Mouse (Mus musculus) heart, embryonic 16.5 days (tissue): ENCODE results near the gene 2610301B20Rik. TPM values are rescaled to one million over a fixed set of nuclear protein-coding genes. Genes with fewer than 3 reads are reported as not detected.

Source experiments
- ATAC-seq: fragments of 200-750 bp; cut with Nextera tagmentation; replicated peaks from 2 replicates; pipeline ENCODE4 v1.8.0; 2017; ENCODE audit warnings: moderate number of reproducible peaks; ENCODE audit not compliant: insufficient read depth, low FRiP score; ENCODE audit errors: extremely low read depth
- H3K27ac ChIP-seq: fragments of 300-500 bp; sonication (generic); 2 replicates; pipeline ENCODE4 v1.5.1; 2014; ENCODE audit warnings: mild to moderate bottlenecking, low read length, control low read depth, moderate library complexity
- H3K27me3 ChIP-seq: fragments of 300-500 bp; sonication (generic); 2 replicates; pipeline ENCODE4 v1.6.1; 2014; ENCODE audit warnings: low read length, mixed read lengths; ENCODE audit not compliant: control insufficient read depth, insufficient read depth
- H3K36me3 ChIP-seq: fragments of 300-500 bp; sonication (generic); 2 replicates; pipeline ENCODE4 v1.6.1; 2014; ENCODE audit not compliant: control insufficient read depth, insufficient read depth
- H3K4me1 ChIP-seq: fragments of 300-500 bp; sonication (generic); 2 replicates; pipeline ENCODE4 v1.6.1; 2014; ENCODE audit warnings: low read length, mixed read lengths; ENCODE audit not compliant: control insufficient read depth, insufficient read depth
- H3K4me2 ChIP-seq: fragments of 300-500 bp; sonication (generic); 2 replicates; pipeline ENCODE4 v1.6.1; 2014; ENCODE audit warnings: low read depth, mild to moderate bottlenecking, control low read depth, low read length
- H3K4me3 ChIP-seq: fragments of 300-500 bp; sonication (generic); 2 replicates; pipeline ENCODE4 v1.5.1; 2014; ENCODE audit warnings: mild to moderate bottlenecking, control low read depth, low read length
- H3K9ac ChIP-seq: fragments of 300-500 bp; sonication (generic); 2 replicates; pipeline ENCODE4 v1.6.1; 2014; ENCODE audit warnings: low read length, control low read depth
- H3K9me3 ChIP-seq: fragments of 300-500 bp; sonication (generic); replicated peaks from 2 replicates; pipeline ENCODE4 v1.6.1; 2016; ENCODE audit warnings: low read length; ENCODE audit not compliant: control insufficient read depth
- WGBS: fragments of 180-500 bp; shearing (Covaris S2); extraction: QIAGEN DNeasy Blood & Tissue Kit; methylation state at CpG from one replicate; pipeline ENCODE4 v1.1.7; 2014; 5-methylcytosine and 5-hydroxymethylcytosine counted together
- polyA plus RNA-seq: library from polyadenylated mRNA; unstranded; fragments of >200 nt; fragmentation: Nextera tagmentation; extraction: Ambion mirVana; gene quantifications from 2 replicates; pipeline ENCODE4 v1.2.1, GENCODE M21; 2015

2610301B20Rik gene
- polyA plus RNA-seq, result 22.1 and 25.2 TPM in 2 replicates

DNA sequence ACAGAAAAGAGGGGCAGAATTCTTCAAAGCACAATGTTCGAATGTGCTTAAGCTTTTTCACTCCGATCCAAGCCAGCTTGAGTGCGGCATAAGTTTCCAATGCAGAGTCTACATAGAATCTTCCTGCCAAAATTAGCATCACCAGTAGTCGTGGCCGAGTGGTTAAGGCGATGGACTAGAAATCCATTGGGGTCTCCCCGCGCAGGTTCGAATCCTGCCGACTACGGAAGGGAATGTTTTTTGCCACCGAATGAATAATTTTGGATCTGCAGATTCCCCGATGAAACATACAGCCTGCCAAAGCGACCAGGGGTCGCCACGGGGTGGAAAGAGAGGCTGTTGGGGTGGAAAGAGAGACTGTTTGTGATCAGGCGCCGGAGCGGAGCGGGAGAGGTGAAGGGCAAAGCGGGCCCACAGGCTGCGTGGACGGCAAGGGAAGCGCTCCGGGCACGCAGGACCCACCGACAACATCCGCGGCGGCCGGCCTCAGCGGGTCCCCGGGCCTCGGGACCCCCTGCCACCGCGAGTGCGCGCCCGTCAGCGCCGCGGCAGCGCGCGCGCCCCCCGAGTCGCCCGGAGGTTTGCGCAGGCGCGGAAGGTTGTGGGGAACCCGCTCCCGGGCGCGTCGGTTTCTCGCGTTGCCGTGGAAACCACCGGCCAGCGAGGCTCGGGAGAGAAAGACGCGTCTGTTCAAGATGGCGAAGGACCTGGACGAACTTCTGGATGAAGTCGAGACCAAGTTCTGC is at the start of gene 2610301B20Rik:
Gene 2610301B20Rik, plus strand, starts transcription at position 579 of the 746 bp plus-strand sequence.
- Histone ChIP-seq H3K36me3 (no peaks in the 10 kb centered on the region), H3K27me3 (no peaks in the 10 kb centered on the region), H3K4me3 (peak within 1 kb of the TSS; percentile 91), H3K4me2 (peak within 1 kb of the TSS; percentile 79), H3K9ac (peak within 1 kb of the TSS; percentile 92), H3K4me1 (peaks cover 9% of the 10 kb centered on the region), H3K9me3 (no peaks in the 10 kb centered on the region), H3K27ac (peak within 1 kb of the TSS; percentile 98)
- WGBS, result under 1% methylated on average over 68 of the region's 68 CpGs
- ATAC-seq, result peak; percentile 88

DNA sequence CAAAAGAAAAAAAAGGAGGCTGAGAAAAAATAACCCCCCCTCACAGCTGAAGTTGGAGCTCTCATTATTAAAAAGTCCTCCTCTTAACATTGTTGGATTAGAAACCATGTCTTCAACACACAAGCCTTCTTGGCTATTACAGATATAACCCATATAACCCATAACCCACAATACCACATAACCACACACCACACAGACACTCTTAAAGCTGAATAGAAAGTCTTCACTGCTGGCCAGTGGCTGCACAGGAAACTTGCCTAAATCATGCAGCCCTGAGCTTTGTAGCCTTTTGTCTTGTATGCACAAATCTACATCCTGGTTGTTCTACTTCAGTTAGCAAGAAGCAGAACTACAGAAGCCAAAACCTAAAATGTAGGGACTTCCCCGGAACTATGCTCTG is 41.0 kb upstream of the 2610301B20Rik start:
- Histone ChIP-seq H3K27me3 (no peaks in the 10 kb centered on the region), H3K9me3 (no peaks in the 10 kb centered on the region), H3K9ac (no peak overlapping the region), H3K4me1 (no peaks in the 10 kb centered on the region), H3K36me3 (no peaks in the 10 kb centered on the region), H3K4me3 (no peak overlapping the region), H3K4me2 (no peak overlapping the region), H3K27ac (no peak overlapping the region)
- ATAC-seq, result no peak
- WGBS, result 92% methylated on average over 1 of the region's 1 CpGs

GRCm38 (mm10) chr4:10835252-10836051 is 38.8 kb upstream of the 2610301B20Rik start:
- 71% methylated on average over 6 of the region's 6 CpGs for WGBS
- no peak for ATAC-seq
- no peaks in the 10 kb centered on the region for H3K27me3 ChIP-seq
- no peak overlapping the region for H3K27ac ChIP-seq
- H3K36me3 ChIP-seq, result no peaks in the 10 kb centered on the region
- H3K9me3 ChIP-seq, result no peaks in the 10 kb centered on the region
- H3K4me3 ChIP-seq, result no peak overlapping the region
- no peaks in the 10 kb centered on the region for H3K4me1 ChIP-seq
- H3K9ac ChIP-seq, result no peak overlapping the region
- no peak overlapping the region for H3K4me2 ChIP-seq

GRCm38 (mm10) chr4:10845848-10846247 is 28.4 kb upstream of the 2610301B20Rik start:
- Histone ChIP-seq H3K9me3 (no peaks in the 10 kb centered on the region), H3K36me3 (no peaks in the 10 kb centered on the region), H3K4me1 (no peaks in the 10 kb centered on the region), H3K27ac (no peak overlapping the region), H3K27me3 (no peaks in the 10 kb centered on the region), H3K4me3 (no peak overlapping the region), H3K9ac (no peak overlapping the region), H3K4me2 (no peak overlapping the region)
- no peak for ATAC-seq
- 75% methylated on average over 7 of the region's 7 CpGs for WGBS

DNA sequence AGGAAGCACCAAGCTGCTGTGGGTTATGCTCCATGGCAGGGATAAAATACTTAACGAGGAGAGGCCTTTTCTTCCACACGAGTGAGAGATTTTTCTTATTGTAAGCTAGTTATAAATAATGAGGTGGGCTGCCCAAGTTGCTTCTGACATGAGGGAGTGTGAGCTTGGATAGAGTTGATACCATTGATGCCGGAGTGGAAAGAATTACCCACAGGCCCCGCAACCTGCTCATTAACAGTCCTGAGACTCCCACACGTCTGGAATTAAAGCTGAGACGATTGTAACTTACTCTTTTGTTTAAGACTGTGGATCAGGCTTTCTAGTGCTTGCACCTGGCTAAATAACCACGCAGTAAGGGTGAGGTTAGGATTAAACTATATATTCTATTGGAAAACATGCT is 24.5 kb upstream of the 2610301B20Rik start:
- no peaks in the 10 kb centered on the region for H3K9me3 ChIP-seq
- no peaks in the 10 kb centered on the region for H3K36me3 ChIP-seq
- H3K4me3 ChIP-seq, result no peak overlapping the region
- H3K27me3 ChIP-seq, result no peaks in the 10 kb centered on the region
- no peak overlapping the region for H3K27ac ChIP-seq
- no peak overlapping the region for H3K9ac ChIP-seq
- no peaks in the 10 kb centered on the region; the same call in 1 of the 2 replicates for H3K4me1 ChIP-seq
- ATAC-seq, result no peak
- H3K4me2 ChIP-seq, result no peak overlapping the region
- WGBS, result 64% methylated on average over 7 of the region's 7 CpGs

GRCm38 (mm10) chr4:10851013-10851412 is 23.3 kb upstream of the 2610301B20Rik start:
- no peaks in the 10 kb centered on the region for H3K36me3 ChIP-seq
- no peak overlapping the region for H3K4me2 ChIP-seq
- H3K9me3 ChIP-seq, result no peaks in the 10 kb centered on the region
- WGBS, result 67% methylated on average over 5 of the region's 5 CpGs
- no peaks in the 10 kb centered on the region for H3K27me3 ChIP-seq
- H3K4me1 ChIP-seq, result no peaks in the 10 kb centered on the region; the same call in 1 of the 2 replicates
- no peak overlapping the region for H3K27ac ChIP-seq
- no peak overlapping the region for H3K9ac ChIP-seq
- no peak overlapping the region for H3K4me3 ChIP-seq
- ATAC-seq, result no peak

DNA sequence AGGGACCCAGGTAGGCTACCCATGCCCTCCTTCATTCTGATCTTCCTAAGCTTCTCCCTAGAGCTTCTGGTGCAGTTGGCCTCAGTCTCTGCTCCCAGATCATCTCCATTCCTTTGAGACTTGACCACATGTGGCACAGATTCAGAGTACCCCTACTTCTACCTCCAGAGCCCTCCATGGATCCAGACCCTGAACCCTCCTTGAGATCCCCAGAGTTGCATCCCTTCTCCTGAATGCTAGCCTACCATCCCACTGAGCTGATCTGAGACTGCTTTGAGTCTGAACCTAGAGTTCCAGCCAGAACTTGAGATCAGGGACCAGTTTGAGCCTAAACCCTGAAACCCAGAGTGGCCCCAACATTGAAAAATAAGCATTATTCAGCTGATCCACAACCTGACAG is 15.1 kb upstream of the 2610301B20Rik start:
- Histone ChIP-seq H3K4me2 (no peak overlapping the region), H3K27ac (no peak overlapping the region), H3K9ac (no peak overlapping the region), H3K4me3 (no peak overlapping the region), H3K27me3 (no peaks in the 10 kb centered on the region), H3K36me3 (no peaks in the 10 kb centered on the region), H3K9me3 (no peaks in the 10 kb centered on the region), H3K4me1 (no peaks in the 10 kb centered on the region)
- no peak for ATAC-seq

- peak overlapping the region; percentile 41 for H3K4me2 ChIP-seq
- no peak overlapping the region for H3K27ac ChIP-seq
- H3K9me3 ChIP-seq, result no peaks in the 10 kb centered on the region
- no peak overlapping the region for H3K9ac ChIP-seq
- no peaks in the 10 kb centered on the region for H3K27me3 ChIP-seq
- no peaks in the 10 kb centered on the region for H3K4me1 ChIP-seq
- peak overlapping the region; percentile 10; the same call in 1 of the 2 replicates for H3K4me3 ChIP-seq
- WGBS, result 35% methylated on average over 10 of the region's 12 CpGs
- H3K36me3 ChIP-seq, result no peaks in the 10 kb centered on the region
- ATAC-seq, result peak; percentile 41; the same call in 1 of the 2 replicates
Observed at GRCm38 (mm10) chr4:10859911-10860581, 14.3 kb upstream of the 2610301B20Rik start.
